Mouse (Mus musculus): ENCODE measurements around the gene Pklr.
A peak's percentile ranks its signal among the peaks of the same experiment; 100 is the strongest.

The Pklr gene

DNA sequence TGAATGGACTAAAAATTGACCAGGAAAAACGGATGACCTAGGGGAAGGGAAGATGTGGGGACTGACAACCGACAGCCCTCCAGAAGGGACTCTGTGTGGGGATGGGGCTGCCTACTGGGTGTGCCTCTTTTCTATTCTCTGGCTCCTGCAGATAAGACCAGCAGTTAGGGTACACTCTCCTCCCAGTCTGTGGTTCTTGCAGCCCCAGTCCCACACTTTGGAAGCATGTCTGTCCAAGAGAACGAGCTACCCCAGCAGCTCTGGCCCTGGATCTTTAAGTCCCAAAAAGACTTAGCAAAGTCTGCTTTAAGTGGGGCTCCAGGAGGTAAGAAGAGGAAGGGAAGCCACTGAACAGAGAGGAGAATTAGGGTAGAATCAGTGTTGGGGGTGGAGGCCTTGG lies at the start of gene Pklr:
Pklr (plus strand) TSS at position 185 of the 400 bp plus-strand sequence.
- no peak for DNase-seq (ENCODE audit: low read depth, low spot score)

DNA sequence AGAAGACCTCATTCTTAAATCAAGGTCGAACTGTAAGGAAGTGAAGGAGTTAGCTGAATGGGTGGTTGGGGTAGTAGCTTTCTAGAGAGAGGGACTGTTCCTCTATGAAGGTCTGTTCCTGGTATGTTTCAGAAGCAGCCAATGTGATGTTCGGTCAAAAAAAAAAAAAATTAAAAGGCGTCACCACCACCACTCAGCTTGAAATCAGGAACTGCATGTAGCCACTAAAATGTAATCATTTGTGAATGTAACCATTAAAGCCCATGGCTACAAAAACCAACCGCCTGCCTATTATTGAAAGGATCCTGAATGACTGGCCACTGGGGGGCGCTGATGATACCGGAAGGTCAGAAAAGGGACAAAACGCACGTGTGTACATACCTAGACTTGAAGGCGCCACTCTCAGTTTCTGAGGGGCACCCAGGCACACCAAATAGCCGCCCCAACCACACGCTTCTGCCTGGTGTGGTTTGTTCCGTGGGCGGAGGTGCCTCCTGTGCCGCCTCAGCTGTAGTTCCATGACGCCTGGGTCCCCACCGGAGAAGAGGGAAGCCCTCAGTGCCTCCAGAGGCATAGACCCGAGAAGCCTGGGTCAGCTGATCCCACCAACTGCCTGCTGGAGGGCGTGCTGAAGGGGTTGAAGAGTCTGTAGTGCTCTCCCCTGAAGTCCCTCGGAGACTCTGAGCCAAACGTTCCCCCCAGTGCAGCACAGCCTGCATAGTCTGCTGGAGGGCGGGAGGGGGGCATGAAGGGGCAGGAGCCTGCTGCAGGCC lies 48.4 kb upstream of the Pklr start:
- DNase-seq (ENCODE audit: low read depth, low spot score), result peak; percentile 92

GRCm38 (mm10) chr3:89088974-89089373 lies 47.0 kb upstream of the Pklr start:
- no peak for DNase-seq (ENCODE audit: low read depth, low spot score)

DNA sequence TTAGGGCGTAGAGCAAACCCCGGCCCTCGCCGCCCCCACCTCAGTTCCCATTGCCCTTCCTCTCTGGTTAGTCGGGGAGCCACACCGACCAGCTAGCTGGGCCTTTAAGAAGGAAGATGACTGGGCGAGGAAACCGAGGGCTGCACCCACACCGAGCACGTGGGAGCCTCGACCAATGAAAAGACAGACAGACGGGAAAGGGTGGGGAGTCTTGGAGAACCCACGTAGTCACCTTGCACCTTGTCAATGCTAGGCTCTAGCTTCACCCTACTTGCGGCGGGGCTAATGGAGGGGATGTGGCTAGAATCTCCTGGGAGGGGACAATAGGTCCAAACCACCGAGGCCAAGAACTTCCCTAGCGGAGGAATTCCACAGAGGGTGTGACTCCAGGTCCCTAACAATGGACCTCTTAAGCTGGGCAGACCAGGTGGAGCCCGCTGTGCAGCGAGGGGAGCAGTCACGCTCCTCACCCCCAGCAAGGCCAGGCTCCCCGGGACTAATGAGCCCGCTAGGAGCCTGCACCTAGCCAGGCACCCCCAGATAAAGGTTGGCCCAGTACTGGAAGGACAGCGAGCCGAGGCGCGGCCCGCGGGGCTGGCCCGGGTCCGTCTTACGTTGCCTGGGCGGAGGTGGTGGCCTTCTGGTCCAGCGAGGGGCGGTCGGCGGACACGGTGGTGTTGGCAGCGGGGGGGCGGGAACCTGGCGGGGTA lies 45.9 kb upstream of the Pklr start:
- DNase-seq (ENCODE audit: low read depth, low spot score), result peak; percentile 94

DNA sequence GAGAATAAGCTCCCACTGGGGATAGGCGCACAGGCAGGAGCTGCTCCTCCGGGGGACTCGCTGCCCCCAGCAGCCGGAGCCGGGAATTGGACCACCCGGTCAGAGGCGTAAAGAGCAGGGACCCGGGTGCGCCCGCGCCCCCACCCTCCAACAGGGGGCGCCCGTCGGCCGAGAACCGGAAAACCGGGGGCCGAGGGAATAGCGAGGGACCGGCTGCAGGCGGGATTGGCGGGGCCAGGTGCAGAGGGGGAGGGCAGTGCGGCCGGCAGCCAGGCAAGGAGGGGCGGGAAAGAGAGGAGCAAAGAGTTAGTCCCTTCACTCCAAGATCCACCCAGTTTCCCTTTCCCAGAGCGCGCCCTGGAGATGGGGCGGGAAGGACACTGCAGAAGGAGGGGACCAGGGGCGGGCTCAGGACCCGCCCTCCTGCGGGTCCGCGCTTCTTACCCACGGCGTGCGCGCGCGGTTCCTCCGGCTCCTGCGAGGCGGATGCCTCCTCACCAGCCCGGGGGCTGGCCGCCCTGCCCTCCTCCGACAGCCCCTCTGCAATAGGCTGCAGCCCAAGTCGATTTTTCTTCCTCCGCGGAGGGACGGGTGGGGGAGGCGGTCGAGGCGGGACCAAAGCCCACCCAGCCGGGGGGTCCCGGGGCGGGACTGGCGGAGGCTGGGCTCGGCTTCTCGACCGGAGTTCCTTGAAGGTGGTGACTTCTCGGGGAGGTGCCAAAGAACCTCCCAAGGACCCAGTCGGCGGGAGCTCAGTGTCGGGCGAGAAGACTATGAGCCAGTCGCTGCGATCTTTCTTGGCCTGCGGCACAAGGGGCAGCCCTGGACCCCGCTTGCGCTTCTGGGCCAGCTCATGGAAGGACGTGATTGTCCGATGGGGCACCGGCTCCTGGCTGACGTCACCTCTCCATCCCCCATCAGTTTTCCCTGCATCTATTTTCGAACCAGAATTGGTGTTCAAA lies 45.0 kb upstream of the Pklr start:
- peak; percentile 89 for DNase-seq (ENCODE audit: low read depth, low spot score)

- DNase-seq (ENCODE audit: low read depth, low spot score), result peak; percentile 32
These were observed 44.0 kb upstream of the Pklr start for GRCm38 (mm10) chr3:89091811-89092508.

- peak; percentile 30 for DNase-seq (ENCODE audit: low read depth, low spot score)
These were observed 43.3 kb upstream of the Pklr start for GRCm38 (mm10) chr3:89092509-89093090.

GRCm38 (mm10) chr3:89093175-89093574 lies 42.8 kb upstream of the Pklr start, which contains the start of gene Rusc1:
Gene Rusc1 (minus strand): TSS chr3:89093311.
- no peak for DNase-seq (ENCODE audit: low read depth, low spot score)

DNA sequence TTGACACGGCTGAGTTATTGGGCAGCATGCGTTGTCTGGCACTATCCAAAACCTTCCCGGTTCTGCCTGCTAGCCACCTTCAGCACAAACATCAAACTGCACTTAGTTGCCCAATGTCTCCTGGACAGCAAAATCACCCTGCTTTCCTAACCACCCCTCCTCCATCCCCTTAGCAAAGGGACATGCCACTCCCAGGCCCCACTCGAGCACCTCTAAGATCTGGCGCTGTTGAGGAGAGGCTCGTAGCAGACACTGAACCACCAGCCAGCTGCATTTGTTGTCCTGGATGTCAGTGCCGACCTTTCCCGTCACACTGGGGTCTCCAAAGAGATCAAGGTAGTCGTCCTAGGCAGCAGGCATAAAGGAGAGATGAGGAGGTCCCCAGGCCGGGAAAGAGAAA lies 41.9 kb upstream of the Pklr start:
- no peak for DNase-seq (ENCODE audit: low read depth, low spot score)

GRCm38 (mm10) chr3:89100811-89101210 lies 35.1 kb upstream of the Pklr start, which contains the start of gene Gm43738:
Gene Gm43738 (minus strand): TSS chr3:89101099.
- DNase-seq (ENCODE audit: low read depth, low spot score), result peak; percentile 27

DNA sequence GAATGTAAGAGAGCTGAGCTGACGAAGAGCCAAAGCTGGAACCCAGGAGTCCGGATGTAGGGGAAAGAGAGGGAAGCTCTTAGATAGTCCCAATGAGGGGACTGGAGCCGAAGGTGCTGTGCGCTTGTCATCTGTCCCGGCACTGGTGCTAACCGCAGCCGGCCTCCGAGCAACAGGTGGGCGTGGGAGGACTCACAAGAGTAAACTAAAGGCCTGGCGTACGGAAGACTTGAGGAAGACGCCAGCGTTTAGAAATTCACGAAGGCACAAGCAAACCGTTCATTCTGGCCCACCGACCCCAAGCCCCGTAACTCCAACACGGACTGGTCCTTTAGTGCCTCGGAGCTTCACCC lies 34.5 kb upstream of the Pklr start:
- DNase-seq (ENCODE audit: low read depth, low spot score), result no peak

DNA sequence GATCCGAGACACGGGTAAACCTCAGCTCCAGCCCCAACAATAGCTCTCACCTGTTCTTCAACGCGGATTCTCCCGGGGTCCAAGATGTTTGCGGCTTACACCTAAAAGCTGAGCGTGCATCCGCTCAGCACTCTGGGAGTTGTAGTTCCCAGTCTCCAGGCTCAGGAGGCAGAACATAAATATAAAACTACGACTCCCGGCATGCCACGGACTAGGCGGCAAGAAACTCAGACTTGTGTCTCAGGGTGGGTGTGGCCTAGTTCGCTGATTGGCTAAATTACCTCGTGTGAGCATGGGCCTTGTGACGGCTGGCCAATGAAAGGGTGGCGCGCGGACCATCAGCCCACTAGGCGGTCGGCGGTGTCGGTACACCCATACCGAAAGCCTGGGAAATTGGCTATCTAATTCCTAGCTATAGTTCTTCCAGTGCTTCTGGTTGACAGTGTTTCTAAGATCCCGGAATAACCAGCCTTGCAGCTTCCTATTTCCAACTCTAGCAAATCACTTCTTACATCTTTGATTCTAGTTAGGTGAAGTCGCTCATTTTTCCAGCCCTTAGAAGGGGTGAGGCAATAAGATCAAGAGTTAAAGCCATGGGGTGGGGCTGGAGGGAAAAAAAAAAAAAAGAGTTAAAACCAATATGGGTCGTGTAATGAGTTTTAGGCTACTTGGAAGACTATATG lies 34.0 kb upstream of the Pklr start, which contains the start of gene Fdps:
Fdps (minus strand) TSS at position 148 of the 683 bp plus-strand sequence.
- DNase-seq (ENCODE audit: low read depth, low spot score), result peak; percentile 99

DNA sequence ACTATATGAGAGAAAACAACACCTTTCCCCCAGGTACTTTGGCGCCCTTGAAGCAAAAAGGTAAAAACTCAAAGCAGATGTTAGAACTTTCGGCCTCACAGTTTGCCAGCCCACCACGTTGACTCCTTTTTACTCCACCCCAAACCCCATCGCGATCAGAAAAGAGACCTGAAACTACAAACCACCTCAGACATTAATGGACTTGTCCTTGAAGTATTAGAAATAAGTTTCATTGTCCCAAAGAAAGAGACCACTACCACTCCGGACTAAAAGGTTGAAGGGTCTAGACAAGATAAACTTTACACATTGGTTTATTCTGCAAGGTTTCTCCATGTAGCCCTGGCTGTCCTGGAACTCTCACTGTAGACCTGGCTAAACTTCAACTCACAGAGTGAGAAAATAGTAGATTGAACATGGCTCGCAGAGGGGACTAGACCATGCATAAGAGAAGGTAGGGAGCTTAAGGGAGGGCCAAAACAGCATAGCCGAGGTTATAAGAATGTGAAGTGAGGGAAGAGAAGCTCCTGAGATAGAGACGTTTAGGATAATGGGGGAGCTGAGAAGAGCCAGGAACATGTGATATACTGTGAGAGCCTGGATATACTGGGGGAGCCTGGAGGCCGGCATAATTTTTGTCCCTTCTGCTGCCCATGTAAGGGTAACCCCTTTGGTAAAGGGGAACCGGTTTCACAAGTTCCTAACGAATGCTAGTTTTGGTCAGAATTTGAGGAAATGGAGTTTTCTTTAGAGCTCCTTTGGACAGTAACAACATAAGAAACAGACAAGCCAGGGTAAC lies 33.2 kb upstream of the Pklr start:
- peak; percentile 85 for DNase-seq (ENCODE audit: low read depth, low spot score)

GRCm38 (mm10) chr3:89103291-89103595 lies 32.7 kb upstream of the Pklr start:
- peak; percentile 67 for DNase-seq (ENCODE audit: low read depth, low spot score)

DNA sequence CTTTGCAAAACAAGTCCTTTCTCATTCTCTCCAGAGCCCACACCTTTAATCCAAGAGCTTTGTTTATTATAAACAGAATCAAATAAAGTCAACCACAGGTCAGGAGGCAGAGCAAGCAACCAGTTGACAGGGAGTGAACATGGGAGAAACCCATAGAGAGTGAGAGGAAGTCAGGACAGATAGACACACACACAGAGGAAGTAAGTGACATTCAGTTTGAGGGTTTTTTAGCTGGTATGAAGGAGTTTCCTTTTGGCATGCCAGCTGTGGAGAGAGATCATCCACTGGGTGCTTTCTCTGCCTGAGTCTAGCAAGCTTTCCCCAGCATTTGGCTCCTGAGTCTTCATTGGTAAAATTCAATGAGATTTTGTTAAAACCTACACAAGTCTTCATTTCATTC lies 29.1 kb upstream of the Pklr start:
- no peak for DNase-seq (ENCODE audit: low read depth, low spot score)

GRCm38 (mm10) chr3:89107545-89107944 lies 28.4 kb upstream of the Pklr start:
- no peak for DNase-seq (ENCODE audit: low read depth, low spot score)

GRCm38 (mm10) chr3:89108146-89108545 lies 27.8 kb upstream of the Pklr start:
- DNase-seq (ENCODE audit: low read depth, low spot score), result no peak

GRCm38 (mm10) chr3:89113058-89113457 lies 22.9 kb upstream of the Pklr start:
- no peak for DNase-seq (ENCODE audit: low read depth, low spot score)

DNA sequence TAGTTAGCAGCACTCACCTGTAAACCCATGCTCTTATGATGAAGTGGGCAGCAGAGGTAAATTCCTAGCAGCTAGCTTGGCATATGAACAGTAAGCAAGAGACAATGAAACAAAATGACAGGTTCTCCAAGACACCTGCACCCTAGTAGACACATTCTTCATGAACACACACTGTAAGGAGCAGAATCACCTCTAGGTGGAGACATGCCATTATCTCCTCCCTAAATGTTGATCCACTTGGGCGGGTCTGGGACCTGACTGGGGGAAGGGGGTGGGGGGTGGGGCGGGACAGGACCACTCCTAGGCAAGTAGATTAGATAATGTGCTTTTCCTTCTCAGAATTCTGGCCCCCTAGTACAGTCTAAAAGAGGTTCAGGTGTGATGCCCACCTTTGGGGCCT lies 20.4 kb upstream of the Pklr start:
- peak; percentile 60 for DNase-seq (ENCODE audit: low read depth, low spot score)

DNA sequence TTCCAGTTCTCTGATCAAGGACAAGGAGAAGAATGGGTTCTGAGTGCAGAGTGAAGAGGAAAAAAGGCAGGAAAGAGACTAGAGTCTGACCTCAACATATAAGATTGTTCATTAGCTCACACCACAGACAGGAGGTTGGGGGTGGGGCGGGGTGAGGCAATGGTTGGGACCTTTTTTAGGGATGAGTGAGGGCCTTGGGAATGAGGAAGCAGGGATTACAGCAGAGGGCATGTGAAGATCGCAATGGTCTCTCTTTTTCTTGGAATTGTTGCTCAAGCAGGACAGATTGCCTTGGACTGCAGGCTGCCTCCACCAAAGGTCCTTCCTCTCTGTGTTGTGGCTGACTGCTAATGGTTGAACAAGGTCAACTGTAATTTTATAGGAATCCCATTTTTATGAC lies 12.6 kb upstream of the Pklr start:
- DNase-seq (ENCODE audit: low read depth, low spot score), result no peak
